Mouse (Mus musculus) liver, embryonic 14.5 days (tissue): ENCODE measurements around the gene Arhgap44. TPM values are rescaled to one million over a fixed set of nuclear protein-coding genes. Genes with fewer than 3 reads are reported as not detected.

Experiments
- ATAC-seq: fragments of 200-750 bp; cut with Nextera tagmentation; 2 replicates; pipeline ENCODE4 v1.8.0; 2017; ENCODE audit warnings: moderate number of reproducible peaks, mild to moderate bottlenecking, moderate library complexity; ENCODE audit not compliant: insufficient read depth
- DNase-seq, 3 experiments: peaks; one replicate each; pipeline ENCODE4 v3.0.0-alpha.2; 2012 to 2013; ENCODE audit warnings: low read depth in 3 of 3, low spot score in 3 of 3
- H3K27ac ChIP-seq: fragments of 300-500 bp; sonication (generic); 2 replicates; pipeline ENCODE4 v1.5.1; 2014; ENCODE audit warnings: moderate library complexity, mild to moderate bottlenecking, control low read depth, inconsistent platforms
- H3K27me3 ChIP-seq: fragments of 300-500 bp; sonication (generic); 2 replicates; pipeline ENCODE4 v1.6.1; 2014; ENCODE audit warnings: mild to moderate bottlenecking, low read length, moderate library complexity; ENCODE audit not compliant: control insufficient read depth, insufficient read depth
- H3K36me3 ChIP-seq: fragments of 300-500 bp; sonication (generic); replicated peaks from 2 replicates; pipeline ENCODE4 v1.6.1; 2014; ENCODE audit warnings: low read depth; ENCODE audit not compliant: control insufficient read depth, insufficient read depth
- H3K4me1 ChIP-seq, 2 experiments: fragments of 200-500 bp in 1 of 2; fragments of 300-500 bp in 1 of 2; sonication (generic) in 1 of 2; replicated peaks; 2 replicates each; pipeline ENCODE4 v1.6.1; 2012 to 2014; ENCODE audit warnings: antibody characterized with exemption in 1 of 2, inconsistent platforms in 1 of 2, low read length in 1 of 2; ENCODE audit not compliant: control insufficient read depth in 2 of 2, insufficient read depth in 2 of 2
- H3K4me2 ChIP-seq: fragments of 300-500 bp; sonication (generic); 2 replicates; pipeline ENCODE4 v1.6.1; 2014; ENCODE audit warnings: low read depth, mild to moderate bottlenecking, control low read depth, moderate library complexity
- H3K4me3 ChIP-seq, 2 experiments: fragments of 200-500 bp in 1 of 2; fragments of 300-500 bp in 1 of 2; sonication (generic) in 1 of 2; 2 replicates each; pipeline ENCODE4 v1.5.1; 2012 to 2014; ENCODE audit warnings: low read depth in 2 of 2, low read length in 2 of 2, mild to moderate bottlenecking in 2 of 2, control low read depth in 1 of 2, inconsistent platforms in 1 of 2, moderate library complexity in 1 of 2; ENCODE audit not compliant: insufficient read depth in 1 of 2
- H3K9ac ChIP-seq: fragments of 300-500 bp; sonication (generic); replicated peaks from 2 replicates; pipeline ENCODE4 v1.6.1; 2014; ENCODE audit warnings: mild to moderate bottlenecking, control low read depth, moderate library complexity
- H3K9me3 ChIP-seq: fragments of 300-500 bp; sonication (generic); 2 replicates; pipeline ENCODE4 v1.6.1; 2016; ENCODE audit warnings: low read length, mixed read lengths; ENCODE audit not compliant: control insufficient read depth
- CTCF ChIP-seq: IDR thresholded peaks from 2 replicates; pipeline ENCODE4 v1.5.1; 2016; ENCODE audit warnings: antibody characterized with exemption, low read depth, control low read depth
- EP300 ChIP-seq: IDR thresholded peaks from 2 replicates; pipeline ENCODE4 v1.6.1; 2016; ENCODE audit warnings: antibody characterized with exemption, low read depth
- WGBS: fragments of 180-500 bp; shearing (Covaris S2); extraction: QIAGEN DNeasy Blood & Tissue Kit; methylation state at CpG from one replicate; pipeline ENCODE4 v1.1.7; 2014; ENCODE audit not compliant: insufficient replicate concordance; 5-methylcytosine and 5-hydroxymethylcytosine counted together
- polyA plus RNA-seq, 2 experiments: library from polyadenylated mRNA; depleted of rRNA in 1 of 2; stranded (reverse) in 1 of 2; unstranded in 1 of 2; fragments of >200 nt; fragmentation: Nextera tagmentation in 1 of 2; extraction: Ambion mirVana in 1 of 2; gene quantifications; 2 replicates each; pipeline versions ENCODE4 v1.2.1 to v1.2.3; 2012 to 2014

The Arhgap44 gene
- polyA plus RNA-seq, 2 experiments: 0.44 to 0.55 TPM

DNA sequence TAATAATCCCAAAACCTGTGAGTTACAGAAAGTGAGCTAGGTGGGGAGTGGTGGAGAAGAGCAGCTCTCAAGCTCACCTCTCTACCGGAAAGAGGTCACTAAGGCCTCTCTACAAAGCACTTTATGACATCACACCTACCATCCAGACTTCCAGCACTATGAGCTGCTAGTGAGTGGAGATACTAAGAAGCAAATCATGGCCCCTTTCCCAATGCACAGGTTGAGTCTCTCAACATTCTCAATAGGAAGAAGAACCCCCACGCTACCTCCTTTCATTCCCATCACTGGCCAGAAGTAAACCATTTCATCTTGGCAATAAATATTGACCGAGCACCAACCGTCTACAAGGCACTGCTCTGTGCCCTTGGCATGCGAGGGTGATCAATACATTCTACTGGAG lies 3.0 kb downstream of the Arhgap44 start, which contains the start of gene 1700086D15Rik:
TSS of gene 1700086D15Rik (minus strand) at position 101 of the 400 bp plus-strand sequence.
- H3K36me3 ChIP-seq: no peaks in the 10 kb centered on the region
- TF ChIP-seq EP300 (no peak), CTCF (no peak)
- H3K27ac ChIP-seq: no peak within 1 kb of the TSS
- ATAC-seq: no peak
- no peak within 1 kb of the TSS for H3K4me3 ChIP-seq
- H3K4me2 ChIP-seq: no peak within 1 kb of the TSS
- peaks cover 13% of the 10 kb centered on the region for H3K27me3 ChIP-seq
- 64% methylated on average over 5 of the region's 5 CpGs for WGBS
- no peak within 1 kb of the TSS for H3K9ac ChIP-seq
- no peaks in the 10 kb centered on the region for H3K9me3 ChIP-seq
- no peak for DNase-seq
- H3K4me1 ChIP-seq: no peaks in the 10 kb centered on the region

DNA sequence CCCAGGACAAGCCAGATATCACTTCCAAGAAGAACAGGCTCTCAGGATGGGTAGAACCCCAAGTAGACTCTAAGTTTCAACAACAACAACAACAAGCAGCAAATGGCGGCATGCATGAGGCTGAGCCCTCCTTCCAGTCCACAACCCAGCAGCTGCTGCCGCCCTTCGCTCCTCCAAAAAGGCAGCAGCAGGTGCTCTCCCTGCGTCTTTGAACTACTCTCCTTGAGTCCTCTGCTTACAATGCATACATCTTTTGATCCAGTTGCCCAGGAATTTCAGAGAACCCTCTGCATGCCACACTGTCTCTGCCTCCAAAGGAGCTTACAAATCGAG lies 4.1 kb downstream of the Arhgap44 start:
- H3K4me3 ChIP-seq: no peak overlapping the region
- H3K27ac ChIP-seq: no peak overlapping the region
- WGBS: 75% methylated on average over 5 of the region's 5 CpGs
- no peak overlapping the region for H3K4me2 ChIP-seq
- H3K36me3 ChIP-seq: no peaks in the 10 kb centered on the region
- peaks cover 13% of the 10 kb centered on the region for H3K27me3 ChIP-seq
- no peak overlapping the region for H3K9ac ChIP-seq
- no peaks in the 10 kb centered on the region for H3K9me3 ChIP-seq
- no peak for TF ChIP-seq CTCF
- no peak for TF ChIP-seq EP300
- no peak for DNase-seq
- no peak for ATAC-seq
- no peaks in the 10 kb centered on the region for H3K4me1 ChIP-seq

GRCm38 (mm10) chr11:65157966-65158657 lies 4.6 kb downstream of the Arhgap44 start:
- no peak for TF ChIP-seq EP300
- TF ChIP-seq CTCF: no peak
- Histone ChIP-seq H3K27ac (no peak overlapping the region), H3K9ac (no peak overlapping the region), H3K4me1 (no peaks in the 10 kb centered on the region), H3K4me2 (no peak overlapping the region), H3K9me3 (no peaks in the 10 kb centered on the region), H3K4me3 (no peak overlapping the region), H3K27me3 (peaks cover 13% of the 10 kb centered on the region), H3K36me3 (no peaks in the 10 kb centered on the region)
- WGBS: 71% methylated on average over 20 of the region's 20 CpGs
- no peak for DNase-seq
- no peak for ATAC-seq

- no peak for ATAC-seq
- Histone ChIP-seq H3K4me3 (no peak overlapping the region), H3K27me3 (no peaks in the 10 kb centered on the region), H3K4me1 (no peaks in the 10 kb centered on the region), H3K36me3 (no peaks in the 10 kb centered on the region), H3K4me2 (no peak overlapping the region), H3K27ac (no peak overlapping the region), H3K9me3 (no peaks in the 10 kb centered on the region), H3K9ac (no peak overlapping the region)
- TF ChIP-seq EP300 (no peak), CTCF (no peak)
- DNase-seq: no peak
- 64% methylated on average over 5 of the region's 5 CpGs for WGBS
Observed at GRCm38 (mm10) chr11:65153006-65153405, 9.8 kb downstream of the Arhgap44 start.

- TF ChIP-seq EP300 (no peak), CTCF (no peak)
- ATAC-seq (no peak), DNase-seq (no peak)
- 70% methylated on average over 7 of the region's 7 CpGs for WGBS
- no peaks in the 10 kb centered on the region for H3K27me3 ChIP-seq
- no peaks in the 10 kb centered on the region for H3K4me1 ChIP-seq
- no peaks in the 10 kb centered on the region for H3K9me3 ChIP-seq
- H3K27ac ChIP-seq: no peak overlapping the region
- no peaks in the 10 kb centered on the region for H3K36me3 ChIP-seq
- H3K9ac ChIP-seq: no peak overlapping the region
- H3K4me3 ChIP-seq: no peak overlapping the region
- no peak overlapping the region for H3K4me2 ChIP-seq
Observed at GRCm38 (mm10) chr11:65148441-65148840, 14.3 kb downstream of the Arhgap44 start.
